Mouse (Mus musculus): Measurements from ENCODE around the gene Nab2. TPM values are rescaled to one million over a fixed set of nuclear protein-coding genes. Genes with fewer than 3 reads are reported as not detected.

Nab2 gene
- polyA plus RNA-seq, 1 experiment from 2014 or later = 30.8 TPM

DNA sequence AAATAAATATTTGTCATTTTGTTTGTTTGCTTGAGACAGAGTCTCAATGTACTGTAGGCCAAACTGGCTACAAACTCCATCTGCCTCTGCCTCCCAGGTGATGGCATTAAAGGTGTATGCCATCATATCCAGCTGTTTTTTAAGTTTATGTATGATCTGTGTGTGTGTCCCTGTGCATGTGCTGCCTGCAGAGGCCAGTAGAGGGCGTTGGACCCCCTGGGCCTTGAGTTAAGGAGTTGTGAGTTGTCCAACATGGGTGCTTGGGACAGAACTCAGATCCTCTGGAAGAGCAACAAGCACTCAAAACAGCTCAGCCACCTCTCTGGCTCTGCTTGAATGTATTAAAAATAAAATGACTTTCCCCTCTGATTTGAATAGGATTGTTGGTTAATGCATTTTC is 22.7 kb upstream of the Nab2 start:
- Histone ChIP-seq H3K27me3 (no peaks in the 10 kb centered on the region), H3K9me3 (replicated peaks) (no peaks in the 10 kb centered on the region), H3K4me3 (replicated peaks) (no peak overlapping the region), H3K36me3 (peaks cover 63% of the 10 kb centered on the region), H3K27ac (no peak overlapping the region), H3K4me2 (no peak overlapping the region), H3K9ac (no peak overlapping the region), H3K4me1 (no peaks in the 10 kb centered on the region)
- 30% methylated on average over 1 of the region's 1 CpGs for WGBS
- ATAC-seq (replicated peaks; ENCODE audit: low FRiP score) = no peak

DNA sequence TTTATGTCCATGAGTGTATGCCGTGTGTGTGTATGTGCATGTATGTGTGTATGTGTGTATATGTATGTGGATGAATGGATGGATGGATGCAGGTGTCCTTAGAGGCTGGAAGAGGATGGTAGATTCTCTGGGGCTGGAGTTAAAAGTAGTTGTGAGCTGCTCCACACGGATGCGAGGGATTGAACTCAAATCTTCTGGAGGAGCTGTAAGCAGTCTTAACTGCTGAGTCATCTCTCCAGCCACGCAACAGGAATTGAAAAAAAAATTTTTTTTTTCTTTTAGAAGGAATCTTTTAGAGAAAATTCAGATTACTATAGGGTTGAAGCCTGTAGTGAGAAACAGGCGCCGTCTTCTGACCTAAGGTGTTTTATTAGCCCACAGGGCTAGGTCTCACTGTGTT is 14.5 kb upstream of the Nab2 start:
- H3K4me3 ChIP-seq (replicated peaks) = no peak overlapping the region
- no peaks in the 10 kb centered on the region for H3K9me3 ChIP-seq (replicated peaks)
- peaks cover 10% of the 10 kb centered on the region for H3K4me1 ChIP-seq
- H3K9ac ChIP-seq = no peak overlapping the region
- no peaks in the 10 kb centered on the region for H3K36me3 ChIP-seq
- H3K27me3 ChIP-seq = no peaks in the 10 kb centered on the region
- 88% methylated on average over 6 of the region's 6 CpGs for WGBS
- ATAC-seq (replicated peaks; ENCODE audit: low FRiP score) = no peak
- no peak overlapping the region for H3K27ac ChIP-seq
- no peak overlapping the region for H3K4me2 ChIP-seq

DNA sequence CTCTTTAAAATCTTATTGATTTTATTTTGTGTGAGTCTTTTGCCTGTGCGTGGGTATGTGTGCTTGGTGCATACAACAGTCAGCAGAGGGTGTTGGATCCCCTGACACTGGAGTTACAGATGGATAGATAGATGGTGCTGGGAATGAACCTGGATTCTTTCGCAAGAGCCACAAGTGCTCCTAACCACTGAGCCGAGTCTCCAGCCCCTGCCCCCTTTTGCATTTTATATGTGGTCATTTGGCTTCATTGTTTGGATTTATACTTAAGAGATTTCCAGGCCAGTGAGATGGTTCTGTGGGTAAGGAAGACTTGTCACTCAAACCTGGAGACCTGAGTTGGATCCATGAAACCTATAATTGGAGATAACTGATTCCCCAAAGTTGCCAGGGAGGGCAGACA is 11.5 kb upstream of the Nab2 start:
- ATAC-seq (replicated peaks; ENCODE audit: low FRiP score) = no peak
- no peak overlapping the region for H3K9ac ChIP-seq
- 89% methylated on average over 3 of the region's 3 CpGs for WGBS
- H3K27ac ChIP-seq = no peak overlapping the region
- H3K36me3 ChIP-seq = no peaks in the 10 kb centered on the region
- peaks cover 22% of the 10 kb centered on the region for H3K4me1 ChIP-seq
- no peaks in the 10 kb centered on the region for H3K9me3 ChIP-seq (replicated peaks)
- no peaks in the 10 kb centered on the region for H3K27me3 ChIP-seq
- H3K4me3 ChIP-seq (replicated peaks) = no peak overlapping the region
- H3K4me2 ChIP-seq = no peak overlapping the region

DNA sequence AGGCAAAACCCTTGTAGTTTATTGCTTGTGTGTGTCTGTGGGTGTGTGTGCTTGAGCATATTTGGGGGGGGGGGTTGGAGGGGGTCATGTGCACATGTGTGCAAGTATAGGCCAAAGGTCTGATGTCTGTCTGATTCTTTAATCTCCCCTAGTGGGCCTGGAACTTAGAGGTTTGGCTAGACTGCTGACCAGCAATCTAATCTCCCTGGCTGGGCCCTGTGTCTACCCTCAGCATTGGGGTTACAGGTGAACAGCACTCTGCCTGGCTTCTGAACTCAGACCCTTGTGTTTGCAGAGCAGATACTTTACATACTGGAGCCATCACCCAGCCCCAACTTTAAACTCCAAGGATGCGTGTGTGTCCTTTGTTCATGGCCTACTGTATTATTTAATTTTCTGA is 10.8 kb upstream of the Nab2 start:
- H3K36me3 ChIP-seq = no peaks in the 10 kb centered on the region
- H3K9me3 ChIP-seq (replicated peaks) = no peaks in the 10 kb centered on the region
- peaks cover 23% of the 10 kb centered on the region for H3K4me1 ChIP-seq
- no peak for ATAC-seq (replicated peaks; ENCODE audit: low FRiP score)
- no peak overlapping the region for H3K4me3 ChIP-seq (replicated peaks)
- H3K27me3 ChIP-seq = no peaks in the 10 kb centered on the region
- 97% methylated on average over 1 of the region's 1 CpGs for WGBS
- no peak overlapping the region for H3K9ac ChIP-seq
- H3K27ac ChIP-seq = no peak overlapping the region
- H3K4me2 ChIP-seq = no peak overlapping the region

DNA sequence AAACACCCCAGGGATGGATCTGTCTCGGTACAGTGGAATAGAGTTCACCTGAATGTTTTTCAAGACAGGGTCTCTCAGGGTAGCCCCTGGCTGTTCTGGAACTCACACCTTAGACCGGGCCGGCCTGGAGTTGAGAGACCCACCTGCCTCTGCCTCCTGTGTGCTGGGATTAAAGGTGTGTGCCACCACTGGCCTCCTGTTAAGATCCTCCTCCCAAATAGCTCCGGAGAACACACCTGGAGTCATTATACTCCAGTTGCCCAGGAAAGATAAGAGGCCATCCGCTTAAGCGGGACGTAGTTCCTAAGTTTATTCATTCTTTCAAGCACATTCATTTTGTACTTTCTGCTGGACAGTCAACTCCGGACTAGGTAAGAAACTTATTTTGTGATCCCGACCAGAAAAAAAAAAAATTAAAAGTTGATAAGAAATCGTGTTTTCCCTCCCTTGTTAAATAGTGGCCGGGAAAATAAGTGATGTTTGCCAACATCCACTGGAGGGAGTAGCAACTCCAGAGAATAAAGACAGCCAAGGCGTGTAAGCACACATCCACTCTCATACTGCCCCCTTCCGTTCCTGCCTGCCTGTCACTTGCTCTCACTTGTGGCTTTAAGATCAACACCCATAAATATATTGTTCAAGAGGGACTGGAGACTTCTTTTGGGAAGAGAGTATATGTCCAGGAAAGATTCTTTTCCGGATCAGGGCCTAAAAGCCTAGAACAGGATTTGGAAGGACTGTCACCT is 9.4 kb upstream of the Nab2 start:
- WGBS = 10% methylated on average over 14 of the region's 14 CpGs
- ATAC-seq (replicated peaks; ENCODE audit: low FRiP score) = 0 out of 2 replicates have a peak, but pooled peaks have one; percentile 15
- Histone ChIP-seq H3K9me3 (replicated peaks) (no peaks in the 10 kb centered on the region), H3K27ac (peak overlapping the region; percentile 77), H3K4me1 (peaks cover 23% of the 10 kb centered on the region), H3K4me2 (peak overlapping the region; percentile 93), H3K4me3 (replicated peaks) (peak overlapping the region; percentile 87), H3K36me3 (no peaks in the 10 kb centered on the region), H3K9ac (peak overlapping the region; percentile 73), H3K27me3 (no peaks in the 10 kb centered on the region)

DNA sequence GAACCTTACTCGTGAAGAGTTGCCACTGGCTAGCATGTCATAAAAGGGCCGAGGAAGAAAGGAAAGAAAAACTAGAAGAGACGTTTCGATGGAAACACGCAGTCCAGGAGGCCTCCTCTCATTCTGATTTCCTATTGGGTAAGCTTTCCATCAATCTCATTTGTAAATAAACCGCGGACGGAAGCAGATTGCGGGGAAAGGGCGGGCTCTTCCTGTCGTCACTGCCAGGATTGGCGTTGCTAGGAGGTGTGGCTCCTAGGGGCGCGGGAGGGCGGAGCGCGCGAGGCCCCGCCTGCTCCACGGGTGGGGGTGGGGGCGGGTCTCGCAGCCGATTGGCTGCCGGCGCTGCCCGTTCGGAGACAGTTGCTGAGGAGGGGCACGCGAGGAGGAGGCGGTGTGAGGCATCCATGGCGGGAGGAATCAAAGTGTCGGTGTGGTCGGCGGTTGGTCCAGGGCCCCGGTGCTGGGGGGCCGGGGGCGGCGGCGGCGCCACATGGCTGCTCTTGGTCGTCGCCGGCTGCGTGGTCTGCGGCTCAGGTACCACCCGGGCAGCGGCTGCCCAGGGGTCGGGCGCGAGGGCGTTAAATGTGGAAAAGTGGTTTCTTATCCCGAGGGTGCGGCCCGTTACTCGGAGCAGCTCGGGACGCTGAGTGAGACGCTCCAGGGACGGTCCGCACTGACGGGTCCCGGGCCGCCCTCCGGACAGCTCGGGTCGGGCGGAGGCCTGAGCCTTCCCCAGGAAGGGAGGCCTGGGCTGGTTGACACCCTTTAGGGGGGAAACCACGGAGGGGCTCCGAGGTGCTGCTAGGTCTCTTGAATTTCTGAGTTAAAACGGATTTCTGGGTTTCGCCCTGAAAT is 8.6 kb upstream of the Nab2 start:
- H3K9ac ChIP-seq = peak overlapping the region; percentile 73

DNA sequence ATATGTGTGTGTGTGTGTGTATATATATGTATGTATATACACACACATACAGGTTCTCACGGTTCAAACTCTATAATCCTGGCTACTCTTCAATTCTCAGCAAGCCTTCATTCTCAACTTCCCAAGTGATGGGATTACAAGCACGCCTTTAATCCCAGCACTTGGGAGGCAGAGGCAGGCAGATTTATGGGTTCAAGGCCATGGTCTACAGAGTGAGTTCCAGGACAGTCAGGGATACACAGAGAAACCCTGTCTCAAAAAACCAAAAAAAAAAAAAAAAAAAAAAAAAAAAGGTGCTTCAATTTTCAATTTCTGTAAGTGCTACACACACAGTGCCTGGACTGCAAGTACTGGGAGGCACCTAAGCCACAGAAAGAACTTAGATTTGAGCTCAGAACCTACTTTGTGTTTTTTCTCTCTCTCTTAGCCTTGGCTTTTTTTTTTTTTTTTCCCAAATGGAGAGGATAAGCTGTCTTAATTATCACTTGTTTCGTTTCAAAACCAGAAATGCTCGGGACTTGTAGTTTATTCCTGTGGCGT is 7.6 kb upstream of the Nab2 start:
- Histone ChIP-seq H3K27ac (peak overlapping the region; percentile 57), H3K36me3 (no peaks in the 10 kb centered on the region), H3K27me3 (no peaks in the 10 kb centered on the region), H3K4me2 (peak overlapping the region; percentile 93), H3K9me3 (replicated peaks) (no peaks in the 10 kb centered on the region), H3K9ac (no peak overlapping the region), H3K4me3 (replicated peaks) (peak overlapping the region; percentile 87), H3K4me1 (peaks cover 23% of the 10 kb centered on the region)
- WGBS = 48% methylated on average over 5 of the region's 5 CpGs
- ATAC-seq (replicated peaks; ENCODE audit: low FRiP score) = no peak

More for the DNA sequence above, 8.6 kb upstream of the Nab2 start:
- Histone ChIP-seq H3K4me1 (peaks cover 23% of the 10 kb centered on the region), H3K27ac (peak overlapping the region; percentile 77), H3K27me3 (no peaks in the 10 kb centered on the region), H3K4me3 (replicated peaks) (peak overlapping the region; percentile 87), H3K4me2 (peak overlapping the region; percentile 93), H3K9me3 (replicated peaks) (no peaks in the 10 kb centered on the region), H3K36me3 (no peaks in the 10 kb centered on the region)
- peak; percentile 97 for ATAC-seq (replicated peaks; ENCODE audit: low FRiP score)
- WGBS = under 1% methylated on average over 71 of the region's 71 CpGs

DNA sequence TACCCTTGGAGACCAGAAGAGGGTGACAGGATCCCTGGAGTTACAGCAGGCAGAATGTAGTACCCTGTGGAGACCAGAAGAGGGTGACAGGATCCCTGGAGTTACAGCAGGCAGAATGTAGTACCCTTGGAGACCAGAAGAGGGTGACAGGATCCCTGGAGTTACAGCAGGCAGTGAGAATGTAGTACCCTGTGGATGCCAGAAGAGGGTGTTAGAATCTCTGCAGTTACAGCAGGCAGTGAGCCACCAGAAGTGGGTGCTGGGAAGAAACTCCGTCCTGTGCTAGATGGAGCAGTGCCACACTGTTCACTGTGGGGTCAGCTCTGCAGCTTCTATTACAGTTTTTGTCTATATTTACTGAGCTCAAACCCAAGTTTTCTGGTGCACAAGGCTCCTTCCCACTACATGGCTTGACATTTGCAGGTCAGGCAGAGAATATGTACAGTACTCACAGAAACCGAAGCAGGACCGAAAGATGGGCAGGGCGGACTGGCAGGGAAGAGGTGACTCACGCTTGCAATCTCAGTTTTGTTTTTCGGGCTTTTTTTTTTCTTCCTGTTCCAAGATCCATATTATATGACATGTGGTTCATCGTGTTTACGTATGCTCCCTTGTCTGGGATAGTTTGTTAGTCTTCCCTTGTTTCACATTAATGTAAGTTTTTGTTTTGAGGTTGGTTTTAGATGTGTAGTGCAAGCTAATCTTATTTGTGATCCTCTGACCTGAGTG is 6.6 kb upstream of the Nab2 start:
- Histone ChIP-seq H3K4me2 (no peak overlapping the region), H3K27me3 (no peaks in the 10 kb centered on the region), H3K36me3 (no peaks in the 10 kb centered on the region), H3K9me3 (replicated peaks) (no peaks in the 10 kb centered on the region), H3K27ac (peak overlapping the region; percentile 71; the same call in 1 of the 2 replicates), H3K4me1 (peaks cover 23% of the 10 kb centered on the region), H3K9ac (no peak overlapping the region), H3K4me3 (replicated peaks) (no peak overlapping the region)
- 85% methylated on average over 8 of the region's 8 CpGs for WGBS
- ATAC-seq (replicated peaks; ENCODE audit: low FRiP score) = no peak

DNA sequence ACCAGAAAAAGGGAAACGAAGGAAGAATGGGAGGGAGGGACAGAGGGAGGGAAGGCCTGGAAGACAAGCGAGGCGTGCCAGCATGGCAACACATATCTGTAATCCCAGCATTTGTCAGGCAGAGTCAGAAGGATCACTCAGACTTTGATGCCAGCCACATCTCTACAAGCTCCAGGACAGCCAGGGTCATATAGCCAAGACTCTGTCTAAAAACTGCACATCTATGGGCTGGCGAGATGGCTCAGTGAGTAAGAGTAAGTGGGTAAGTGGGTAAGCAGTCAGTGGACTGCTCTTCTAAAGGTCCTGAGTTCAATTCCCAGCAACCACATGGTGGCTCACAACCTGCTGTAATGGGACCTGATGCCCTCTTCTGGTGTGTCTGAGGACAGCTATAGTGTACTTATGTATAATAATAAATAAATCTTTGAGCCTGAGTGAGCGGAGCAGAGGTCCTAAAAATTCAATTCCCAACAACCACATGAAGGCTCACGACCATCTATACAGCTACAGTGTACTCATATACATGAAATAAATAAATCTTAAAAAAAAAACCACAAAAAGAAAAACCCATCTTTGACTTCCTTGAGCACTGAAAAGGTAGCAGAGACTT is 5.8 kb upstream of the Nab2 start:
- ATAC-seq (replicated peaks; ENCODE audit: low FRiP score) = no peak
- H3K9me3 ChIP-seq (replicated peaks) = no peaks in the 10 kb centered on the region
- H3K27me3 ChIP-seq = no peaks in the 10 kb centered on the region
- H3K9ac ChIP-seq = no peak overlapping the region
- WGBS = 88% methylated on average over 6 of the region's 6 CpGs
- H3K4me1 ChIP-seq = peaks cover 30% of the 10 kb centered on the region
- no peak overlapping the region for H3K27ac ChIP-seq
- H3K4me2 ChIP-seq = no peak overlapping the region
- no peak overlapping the region for H3K4me3 ChIP-seq (replicated peaks)
- H3K36me3 ChIP-seq = no peaks in the 10 kb centered on the region

DNA sequence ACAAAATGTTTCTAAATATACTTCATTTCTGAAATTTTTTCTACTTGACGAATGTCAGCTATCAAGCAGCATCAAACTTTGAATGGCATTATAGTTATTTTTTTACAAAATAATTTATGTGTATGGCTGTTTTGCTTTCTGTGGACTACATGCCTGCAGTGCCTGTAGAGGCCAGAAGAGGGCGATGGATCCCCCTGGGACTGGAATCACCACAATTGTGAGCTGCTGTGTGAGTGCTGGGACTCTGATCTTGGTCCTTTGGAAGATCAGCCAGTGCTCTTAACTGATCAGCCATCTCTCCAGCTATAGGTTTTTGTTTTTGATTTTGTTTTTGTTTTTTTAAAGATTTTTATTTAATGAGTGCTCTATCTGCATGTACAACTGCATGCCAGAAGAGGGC is 2.9 kb upstream of the Nab2 start:
- ATAC-seq (replicated peaks; ENCODE audit: low FRiP score) = no peak
- H3K27me3 ChIP-seq = no peaks in the 10 kb centered on the region
- H3K4me2 ChIP-seq = no peak overlapping the region
- H3K9me3 ChIP-seq (replicated peaks) = no peaks in the 10 kb centered on the region
- H3K9ac ChIP-seq = no peak overlapping the region
- no peaks in the 10 kb centered on the region for H3K36me3 ChIP-seq
- H3K4me3 ChIP-seq (replicated peaks) = no peak overlapping the region
- H3K4me1 ChIP-seq = peaks cover 39% of the 10 kb centered on the region
- WGBS = 41% methylated on average over 2 of the region's 2 CpGs
- H3K27ac ChIP-seq = no peak overlapping the region

DNA sequence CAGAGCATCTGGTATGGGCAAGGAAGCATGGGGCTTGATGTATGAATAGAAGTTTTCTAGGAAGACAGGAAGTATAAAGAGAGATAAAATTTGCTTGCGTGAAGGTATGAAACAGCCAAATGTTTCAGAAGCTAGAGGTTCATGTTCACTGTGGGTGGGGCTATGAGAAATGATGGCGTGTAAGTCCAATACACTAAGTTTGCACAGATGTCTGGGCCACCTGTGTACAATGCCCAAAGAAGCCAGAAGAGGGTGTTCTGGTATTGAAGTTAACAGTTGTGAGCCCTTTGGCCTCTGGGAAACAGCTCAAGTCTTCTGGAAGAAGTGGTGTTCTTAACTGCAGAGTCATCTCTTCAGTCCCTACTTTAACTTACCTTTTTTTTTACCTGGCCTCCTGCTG is 1.8 kb upstream of the Nab2 start:
- peak overlapping the region; percentile 99; the same call in 1 of the 2 replicates for H3K27ac ChIP-seq
- no peak overlapping the region for H3K4me2 ChIP-seq
- no peaks in the 10 kb centered on the region for H3K27me3 ChIP-seq
- H3K4me3 ChIP-seq (replicated peaks) = no peak overlapping the region
- H3K9me3 ChIP-seq (replicated peaks) = no peaks in the 10 kb centered on the region
- H3K36me3 ChIP-seq = no peaks in the 10 kb centered on the region
- no peak for ATAC-seq (replicated peaks; ENCODE audit: low FRiP score)
- WGBS = 96% methylated on average over 2 of the region's 2 CpGs
- H3K9ac ChIP-seq = no peak overlapping the region
- peaks cover 41% of the 10 kb centered on the region for H3K4me1 ChIP-seq
